Mouse (Mus musculus): ENCODE results near the gene Spdye4b.

Gene Spdye4b

DNA sequence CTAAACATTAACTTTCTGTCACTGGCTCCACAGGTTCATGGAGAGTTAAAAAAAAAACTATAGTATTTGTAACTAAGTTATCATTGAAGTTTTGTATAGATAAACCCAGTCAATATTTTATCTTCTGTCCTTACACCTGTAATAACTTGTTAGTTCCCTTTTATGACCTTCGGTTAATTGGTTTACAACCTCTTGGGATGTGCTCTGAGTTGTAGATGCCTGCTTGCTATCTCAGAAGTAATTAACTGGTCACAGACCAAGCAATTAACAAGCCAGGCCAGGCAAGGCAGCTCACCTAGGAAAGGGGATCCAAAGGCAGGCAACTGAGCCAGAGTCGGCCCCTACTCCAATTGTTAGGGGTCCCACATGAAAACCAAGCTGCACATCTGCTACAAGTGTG is 33.0 kb downstream of the Spdye4b start:
- intact Hi-C loops (cut with DNase I) = no loop called here

DNA sequence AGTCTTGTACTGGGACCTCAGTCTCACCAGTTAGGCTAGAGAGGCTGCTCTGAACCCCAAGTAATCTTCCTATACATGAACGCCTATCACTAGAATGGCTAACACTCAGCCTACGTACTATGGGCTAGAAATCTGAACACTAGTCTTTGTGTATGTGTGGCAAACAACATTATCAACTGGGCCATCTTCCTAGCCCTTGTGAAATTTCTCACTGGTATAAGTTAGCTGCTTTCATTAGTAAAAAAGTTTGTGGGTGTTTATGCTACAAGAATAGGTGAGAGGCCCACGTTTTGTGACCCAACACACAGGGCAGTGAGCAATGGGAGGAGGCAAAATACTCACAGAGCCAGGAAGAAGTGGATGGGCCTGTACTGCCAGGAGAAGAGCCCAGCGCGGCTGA is 40.2 kb downstream of the Spdye4b start:
- intact Hi-C loops (cut with DNase I) = no loop called here

DNA sequence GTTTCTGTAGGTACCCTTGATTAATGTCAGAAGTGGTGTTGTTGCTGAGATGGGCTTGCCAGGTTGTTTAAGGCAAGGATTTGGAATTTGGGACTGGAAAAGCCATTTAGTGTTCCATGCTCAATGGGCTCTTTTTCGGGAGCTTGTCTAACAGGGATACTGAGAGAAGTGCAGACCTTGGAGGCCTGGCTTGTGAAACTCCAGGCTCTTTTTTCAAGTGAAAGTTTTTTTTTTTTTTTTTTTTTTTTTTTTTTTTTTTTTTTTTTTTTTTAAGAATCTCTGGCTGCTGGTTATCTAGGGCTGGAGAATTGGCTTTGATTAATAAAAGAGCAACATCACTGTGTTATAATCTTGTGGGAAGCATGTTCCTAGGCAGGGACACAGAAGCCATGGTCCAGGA is 41.5 kb downstream of the Spdye4b start:
- intact Hi-C loops (cut with DNase I) = no loop called here

DNA sequence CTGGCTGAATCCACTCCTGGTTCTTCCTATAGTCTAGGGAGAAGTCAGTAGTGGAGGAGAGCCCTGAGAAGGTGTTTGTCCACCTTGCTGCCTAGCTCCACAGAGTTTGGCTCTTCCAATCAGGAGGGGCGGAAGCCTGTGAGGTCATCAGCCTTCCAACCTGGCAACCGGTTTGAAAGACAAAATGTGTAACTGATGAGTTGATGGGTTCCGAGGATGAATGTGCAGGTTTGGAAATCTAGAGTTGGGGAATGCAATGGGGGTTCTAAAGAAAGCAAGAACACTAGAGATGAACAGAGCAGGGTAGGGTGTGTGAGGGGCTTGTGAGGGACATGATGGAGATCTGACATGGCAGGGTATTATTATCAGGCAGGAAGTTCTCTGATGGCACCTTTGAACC is 46.0 kb downstream of the Spdye4b start, which contains the start of gene Spdye4a:
Spdye4a (minus strand) TSS at position 101 of the 400 bp plus-strand sequence.
- intact Hi-C loops (cut with DNase I) = loop anchor here (5.0 kb wide), 1 partner anchor 34 kb away; no protein-coding TSS in a partner anchor

DNA sequence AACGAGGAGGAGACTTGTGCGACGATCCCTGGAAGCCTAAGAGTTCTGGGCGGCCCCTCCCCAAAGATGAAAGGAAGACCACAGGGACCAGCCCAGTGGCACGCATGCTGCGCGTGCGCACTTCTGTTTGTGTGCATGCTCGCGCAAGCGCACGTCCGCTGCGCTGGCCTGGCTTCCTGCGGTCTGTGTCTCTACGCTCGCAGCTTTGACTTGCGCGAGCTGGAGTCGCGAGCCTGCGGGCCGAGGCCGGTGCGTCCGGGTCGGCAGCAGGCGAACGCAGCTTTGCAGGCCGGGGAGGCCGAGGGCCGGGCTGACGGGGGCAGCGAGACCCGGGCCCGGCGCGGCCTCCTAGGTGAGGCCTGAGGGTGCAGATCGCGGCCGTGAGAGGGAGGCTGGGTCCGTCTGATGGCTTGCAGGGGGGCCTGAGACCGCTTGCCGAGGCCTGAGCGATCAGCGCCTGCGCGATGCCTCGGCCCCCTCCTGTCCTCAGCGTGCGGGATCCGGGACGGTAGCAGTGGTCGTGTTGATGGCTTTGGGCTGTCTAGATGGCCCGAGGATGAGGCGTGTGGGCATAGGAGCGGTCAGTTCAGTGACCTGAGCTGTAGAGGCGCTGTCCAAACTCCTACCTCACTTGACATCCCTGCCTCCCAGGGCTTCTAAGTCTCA is 54.3 kb downstream of the Spdye4b start, which contains the start of gene Zfp12:
Zfp12 (plus strand) TSS at position 136 of the 666 bp plus-strand sequence.
- intact Hi-C loops (cut with DNase I) = loop anchor here (2.0 kb wide), 1 partner anchor 54 kb away; the partner anchor contains the start of genes Rbak and Spdye4b

DNA sequence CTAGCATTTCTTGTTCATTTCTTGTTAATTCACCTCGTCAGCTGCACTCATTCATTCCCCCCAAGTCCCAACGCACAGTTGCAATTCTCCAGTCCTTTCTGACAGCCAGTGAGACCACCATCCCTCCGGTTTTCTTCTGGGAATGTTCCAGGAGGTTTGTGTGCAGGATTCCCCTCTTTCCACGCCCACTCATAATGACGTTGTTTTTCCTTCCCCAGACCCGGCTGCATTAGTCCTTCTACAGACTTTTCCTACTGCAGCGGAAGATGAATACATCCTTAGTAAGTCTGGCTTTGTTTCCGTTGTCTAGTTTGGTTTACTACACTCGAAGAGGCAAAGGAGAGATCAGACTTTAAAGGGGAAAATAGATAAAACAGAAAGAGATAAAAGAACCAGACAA is 55.2 kb downstream of the Spdye4b start:
- intact Hi-C loops (cut with DNase I) = no loop called here

DNA sequence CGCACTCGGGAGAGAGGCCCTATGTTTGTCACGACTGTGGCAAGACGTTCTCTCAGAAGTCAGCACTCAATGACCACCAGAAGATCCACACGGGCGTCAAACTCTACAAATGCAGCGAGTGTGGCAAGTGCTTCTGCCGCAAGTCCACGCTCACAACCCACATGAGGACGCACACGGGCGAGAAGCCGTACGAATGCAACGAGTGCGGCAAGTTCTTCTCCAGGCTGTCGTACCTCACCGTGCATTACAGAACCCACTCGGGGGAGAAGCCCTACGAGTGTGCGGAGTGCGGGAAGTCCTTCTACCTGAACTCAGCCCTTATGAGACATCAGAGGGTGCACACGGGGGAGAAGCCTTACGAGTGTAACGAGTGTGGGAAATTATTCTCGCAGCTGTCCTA is 64.1 kb downstream of the Spdye4b start:
- intact Hi-C loops (cut with DNase I) = no loop called here

DNA sequence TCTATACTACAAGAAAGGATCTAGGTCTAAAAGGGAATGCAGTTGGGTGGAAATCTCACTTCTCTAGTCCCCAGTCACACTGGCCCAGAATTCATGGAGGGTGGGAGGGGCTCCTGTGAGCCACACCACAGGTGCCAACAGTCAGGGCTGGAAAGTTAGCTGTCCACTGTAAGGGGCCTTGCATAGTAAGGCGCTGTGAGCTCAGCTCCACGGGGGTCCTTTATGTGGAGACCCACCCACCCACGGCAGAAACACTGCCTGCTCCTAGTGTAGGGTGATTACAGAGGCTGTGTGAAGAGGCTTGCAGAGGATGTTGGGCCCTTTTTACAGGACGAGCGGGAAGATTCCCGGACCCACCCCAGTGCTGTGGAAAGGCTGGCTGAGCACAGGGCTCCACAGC is 71.2 kb downstream of the Spdye4b start:
- intact Hi-C loops (cut with DNase I) = no loop called here

DNA sequence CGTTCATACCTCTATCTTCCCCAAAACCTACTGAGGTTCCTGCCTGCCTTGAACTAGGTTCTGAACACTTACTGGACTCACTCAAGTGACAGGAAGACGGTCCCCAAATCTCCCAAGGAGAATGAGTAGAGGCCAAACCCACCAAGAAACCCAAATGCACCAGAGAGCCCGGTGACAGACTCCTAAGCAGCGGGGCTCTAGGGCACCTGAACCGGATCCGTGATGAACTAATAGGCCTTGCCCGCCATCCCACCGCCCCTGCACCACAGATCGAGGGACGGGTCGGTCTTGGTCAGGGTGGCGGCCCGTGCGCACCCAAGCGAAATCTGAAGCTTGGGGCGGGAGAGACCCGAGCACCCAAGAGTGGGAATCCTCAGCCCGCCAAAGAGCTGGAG is 72.0 kb downstream of the Spdye4b start:
- intact Hi-C loops (cut with DNase I) = no loop called here

DNA sequence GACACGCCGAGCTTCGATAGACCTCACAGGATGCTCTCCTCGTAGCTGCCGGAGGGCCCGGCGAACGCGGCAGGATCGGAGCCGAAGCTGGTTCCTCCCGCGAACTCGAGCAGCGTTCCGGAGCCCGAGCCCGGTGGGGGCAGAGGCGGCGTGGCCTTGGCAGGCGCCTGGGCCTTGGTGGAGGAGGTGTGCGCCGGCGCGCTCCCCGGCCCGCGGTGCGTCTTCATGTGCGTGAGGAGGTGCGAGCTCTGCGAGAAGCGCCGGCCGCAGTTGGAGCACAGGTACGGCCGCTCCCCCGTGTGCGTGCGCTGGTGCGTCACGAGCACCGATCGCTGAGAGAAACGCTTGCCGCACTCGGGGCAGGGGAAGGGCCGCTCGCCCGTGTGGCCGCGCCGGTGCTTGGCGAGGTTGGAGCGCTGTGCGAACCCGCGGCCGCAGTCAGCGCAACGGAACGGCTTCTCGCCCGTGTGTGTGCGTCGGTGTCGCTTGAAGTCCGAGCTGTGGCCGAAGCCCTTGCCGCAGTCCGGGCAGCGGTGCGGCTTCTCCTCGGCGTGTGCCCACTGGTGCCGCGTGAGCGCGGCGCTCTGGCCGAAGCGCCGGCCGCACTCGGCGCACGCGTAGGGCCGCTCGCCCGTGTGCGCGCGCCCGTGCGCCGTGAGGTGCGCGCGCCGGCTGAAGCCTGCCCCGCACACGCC is 72.5 kb downstream of the Spdye4b start:
- intact Hi-C loops (cut with DNase I) = no loop called here

DNA sequence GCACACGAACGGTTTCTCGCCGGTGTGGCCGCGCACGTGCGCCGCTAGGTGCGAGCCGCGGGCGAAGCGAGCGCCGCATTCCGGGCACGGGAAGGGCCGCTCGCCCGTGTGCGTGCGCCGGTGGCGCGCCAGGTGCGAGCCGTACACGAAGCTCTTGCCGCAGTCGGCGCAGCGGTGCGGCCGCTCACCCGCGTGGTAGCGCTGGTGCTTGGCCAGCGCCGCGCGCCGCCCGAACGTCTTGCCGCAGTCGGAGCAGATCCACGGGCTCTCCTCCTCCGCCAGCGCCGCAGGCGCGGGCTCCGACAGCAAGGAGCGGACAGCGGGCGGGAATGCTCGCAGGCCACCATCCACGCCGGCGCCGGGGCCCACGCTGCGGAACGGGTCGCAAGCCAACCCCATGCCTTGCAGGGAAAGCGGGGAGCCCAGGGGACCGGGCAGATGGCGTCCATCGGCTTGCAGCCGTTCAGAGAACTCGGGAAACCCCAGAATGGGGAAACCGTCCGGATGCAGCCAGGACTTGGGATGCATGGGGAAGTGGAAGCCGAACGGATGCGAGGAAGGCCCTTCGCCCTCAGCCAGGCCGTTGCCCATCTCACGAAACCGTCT is 73.2 kb downstream of the Spdye4b start:
- intact Hi-C loops (cut with DNase I) = no loop called here

Small RNAs within 50 kb of the gene (microRNA-seq; reads per million reads assigned to microRNA genes)
- gene Gm44405 = 0 reads per million in 2 experiments
